Mouse (Mus musculus) bone marrow macrophage, adult 2 months (primary cell): ENCODE data around the gene Sdhc. TPM values are rescaled to one million over a fixed set of nuclear protein-coding genes. Genes with fewer than 3 reads are reported as not detected.

Experiments
- H3K27ac ChIP-seq: 2 replicates; pipeline ENCODE4 v1.5.1; 2012; ENCODE audit warnings: low read depth, low read length; ENCODE audit not compliant: insufficient read depth
- H3K4me1 ChIP-seq: 2 replicates; pipeline ENCODE4 v1.6.1; 2012; ENCODE audit warnings: low read length; ENCODE audit not compliant: control insufficient read depth, insufficient read depth
- H3K4me3 ChIP-seq: 2 replicates; pipeline ENCODE4 v1.5.1; 2012; ENCODE audit warnings: mild to moderate bottlenecking, low read length, moderate library complexity; ENCODE audit not compliant: insufficient read depth
- CTCF ChIP-seq: IDR thresholded peaks from 2 replicates; pipeline ENCODE4 v1.5.1; 2012; ENCODE audit warnings: low read depth, mild to moderate bottlenecking, low read length, moderate library complexity
- POLR2A ChIP-seq: IDR thresholded peaks from 2 replicates; pipeline ENCODE4 v1.6.1; 2012; ENCODE audit warnings: mild to moderate bottlenecking, low read depth, low read length, borderline replicate concordance
- polyA plus RNA-seq: library from polyadenylated mRNA; stranded (reverse); fragments of >200 nt; gene quantifications from 2 replicates; pipeline ENCODE4 v1.2.4, GENCODE M21; 2012; ENCODE audit not compliant: missing spikeins, insufficient read depth, insufficient read length

The Sdhc gene
- polyA plus RNA-seq, 1 experiment: 205 TPM

DNA sequence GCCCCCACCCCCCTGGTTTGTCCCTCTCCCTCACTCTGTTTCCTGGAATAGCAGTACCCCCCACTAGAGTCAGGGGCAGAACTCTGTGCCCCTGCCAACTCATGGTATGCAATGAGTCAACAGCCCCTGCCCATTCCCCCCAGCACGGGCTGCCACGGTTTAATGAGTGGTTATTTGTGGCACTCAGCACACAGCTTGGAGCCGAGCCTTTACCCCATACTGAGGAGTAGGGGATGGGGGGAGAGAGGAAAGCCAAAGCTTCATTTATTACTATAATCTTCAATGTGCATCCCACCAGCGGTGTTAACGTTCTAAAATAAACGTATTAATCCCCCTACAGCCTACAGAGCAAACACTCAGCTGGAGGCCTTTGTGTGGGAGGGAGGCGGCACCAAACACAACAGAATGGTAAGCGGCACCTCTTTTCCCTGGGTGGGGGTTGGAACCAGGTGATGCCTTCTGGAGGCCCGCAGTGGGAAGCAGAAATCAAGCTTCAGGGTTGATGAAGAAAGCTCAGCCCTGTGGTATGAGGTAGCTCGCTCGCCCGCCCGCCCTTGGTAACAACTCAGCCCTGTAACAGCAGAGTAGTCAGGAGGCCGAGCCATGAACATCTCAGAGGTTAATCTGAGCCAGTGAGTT lies 39.2 kb upstream of the Sdhc start:
- Histone ChIP-seq H3K4me1 (peaks cover 54% of the 10 kb centered on the region), H3K27ac (no peak overlapping the region)
- no peak for TF ChIP-seq CTCF
- no peak for TF ChIP-seq POLR2A

DNA sequence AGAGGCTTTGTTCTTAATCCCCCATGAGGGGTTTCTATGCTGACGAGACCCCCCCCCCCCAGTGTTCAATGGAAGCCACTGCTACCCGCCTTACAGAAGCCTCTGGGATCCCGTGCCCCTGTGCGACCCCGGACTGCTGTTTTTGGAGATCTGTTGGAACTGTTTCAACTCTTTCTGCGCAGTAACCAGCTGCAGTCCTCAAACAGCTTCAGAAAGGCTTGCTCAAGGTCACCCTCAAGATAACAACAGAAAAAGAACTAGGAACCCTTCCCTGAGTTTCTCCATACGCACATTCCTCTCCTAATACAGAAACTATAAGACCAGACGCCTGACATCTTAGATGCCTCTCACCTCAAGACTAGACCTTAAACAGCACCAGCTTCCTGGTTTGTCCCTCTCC lies 38.6 kb upstream of the Sdhc start:
- peaks cover 52% of the 10 kb centered on the region for H3K4me1 ChIP-seq
- no peak overlapping the region for H3K27ac ChIP-seq
- no peak overlapping the region for H3K4me3 ChIP-seq
- TF ChIP-seq CTCF (no peak), POLR2A (no peak)

More for the DNA sequence above, 39.2 kb upstream of the Sdhc start:
- H3K4me3 ChIP-seq: no peak overlapping the region

DNA sequence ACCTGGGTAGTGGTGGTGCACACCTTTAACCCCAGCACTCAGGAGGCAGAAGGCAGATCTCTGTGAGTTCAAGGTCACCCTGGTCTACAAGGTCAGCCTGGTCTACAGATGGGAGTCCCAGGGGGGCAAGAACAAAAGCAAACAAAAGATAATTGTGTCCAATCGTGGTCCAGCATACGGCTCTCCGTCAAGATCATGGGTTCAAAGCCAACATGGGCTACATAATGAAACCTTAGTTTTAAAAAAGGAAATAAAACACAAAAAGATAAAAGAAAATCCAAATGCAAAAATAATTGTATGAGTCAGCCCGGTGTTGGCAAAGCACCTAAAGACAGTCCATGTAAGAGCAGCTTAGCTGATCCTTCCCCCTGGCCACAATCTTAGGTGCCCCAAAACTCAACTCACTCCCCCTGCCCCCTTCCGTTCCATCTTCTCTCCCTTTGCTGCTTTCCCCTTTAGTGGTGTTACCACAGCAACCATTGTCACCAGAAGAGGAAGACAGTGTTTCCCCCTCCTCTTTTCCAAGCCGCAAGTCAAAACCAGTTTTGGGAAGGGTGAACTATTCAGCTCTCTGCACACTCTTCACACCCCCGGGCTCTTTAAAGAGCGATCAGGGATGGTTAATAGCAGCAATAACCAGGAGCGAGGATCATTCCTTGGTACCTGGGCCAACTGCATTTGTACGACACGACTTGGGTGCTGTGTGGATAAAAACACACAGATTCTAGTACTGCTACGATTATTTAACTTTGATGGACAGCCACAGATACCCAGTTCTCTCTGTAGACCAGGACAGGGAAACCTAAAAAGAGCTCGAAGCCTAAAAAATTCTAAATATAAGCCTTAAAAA lies 37.7 kb upstream of the Sdhc start:
- TF ChIP-seq CTCF (no peak), POLR2A (no peak)
- H3K4me3 ChIP-seq: no peak overlapping the region
- no peak overlapping the region; the same call in 1 of the 2 replicates for H3K27ac ChIP-seq

DNA sequence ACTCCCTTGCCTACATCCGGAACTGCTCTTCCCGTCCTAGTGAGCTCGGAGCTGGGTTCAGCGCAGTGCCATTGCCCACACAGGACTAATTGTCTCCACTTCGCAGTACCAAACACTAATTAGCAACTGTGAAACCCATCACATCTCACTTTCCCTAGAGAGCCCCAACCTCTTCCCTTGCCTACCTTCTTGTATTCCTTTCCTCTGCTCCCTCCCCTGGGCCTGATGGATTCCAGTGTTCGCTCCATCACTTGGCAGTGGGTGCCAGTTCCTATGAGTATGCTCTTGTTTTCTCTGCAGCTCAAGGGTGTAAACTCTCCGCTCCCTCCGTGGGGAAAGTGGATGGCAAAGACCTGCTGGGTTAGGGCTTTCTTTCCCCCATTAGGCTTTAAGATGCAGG lies 35.3 kb upstream of the Sdhc start:
- Histone ChIP-seq H3K4me1 (peaks cover 57% of the 10 kb centered on the region), H3K27ac (peak overlapping the region; percentile 100), H3K4me3 (no peak overlapping the region)
- no peak for TF ChIP-seq CTCF
- TF ChIP-seq POLR2A: no peak

More for the DNA sequence above, 37.7 kb upstream of the Sdhc start:
- H3K4me1 ChIP-seq: peaks cover 47% of the 10 kb centered on the region

DNA sequence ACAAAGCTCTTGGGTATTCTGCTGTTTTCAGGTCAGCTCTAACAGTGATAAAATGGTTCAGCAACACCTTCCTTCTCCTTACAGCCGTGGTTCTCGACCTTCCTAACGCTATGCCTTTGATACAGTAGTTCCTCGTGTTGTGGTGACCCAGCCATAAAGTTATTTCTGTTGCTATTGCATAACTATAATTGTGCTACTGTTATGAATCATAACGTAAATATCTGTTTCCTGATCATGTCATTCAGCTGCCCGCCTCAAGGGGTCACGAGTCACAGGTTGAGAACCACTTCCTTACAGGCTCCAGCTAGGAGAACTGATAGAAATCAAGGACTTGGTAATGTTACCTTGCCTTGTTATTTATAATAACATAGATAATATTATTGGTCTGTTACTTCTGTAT lies 33.9 kb upstream of the Sdhc start:
- H3K4me1 ChIP-seq: peaks cover 68% of the 10 kb centered on the region
- H3K27ac ChIP-seq: peak overlapping the region; percentile 100
- TF ChIP-seq POLR2A (no peak), CTCF (no peak)
- peak overlapping the region; percentile 46 for H3K4me3 ChIP-seq

DNA sequence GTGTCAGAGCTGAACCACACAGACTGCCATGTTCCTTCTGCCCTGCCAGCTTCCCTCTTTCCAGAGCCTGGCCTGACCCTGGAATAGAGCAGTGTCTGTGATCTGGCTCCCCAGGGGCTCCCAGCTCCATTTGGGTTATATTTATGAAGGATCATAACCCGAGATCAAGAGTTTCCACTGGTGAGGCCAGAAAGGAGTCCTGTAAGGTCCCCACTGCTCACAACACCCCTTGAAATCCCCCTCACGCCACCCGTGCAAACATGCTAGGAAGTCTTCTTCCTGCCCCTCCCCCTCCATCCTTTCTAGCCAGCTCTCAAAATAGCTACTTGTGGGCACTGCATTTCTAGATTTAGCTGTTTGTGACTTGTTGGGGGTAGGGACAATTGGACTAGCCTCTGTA lies 33.2 kb upstream of the Sdhc start:
- Histone ChIP-seq H3K27ac (peak overlapping the region; percentile 100), H3K4me3 (peak overlapping the region; percentile 46; the same call in 1 of the 2 replicates), H3K4me1 (peaks cover 63% of the 10 kb centered on the region)
- TF ChIP-seq CTCF: no peak
- TF ChIP-seq POLR2A: no peak

DNA sequence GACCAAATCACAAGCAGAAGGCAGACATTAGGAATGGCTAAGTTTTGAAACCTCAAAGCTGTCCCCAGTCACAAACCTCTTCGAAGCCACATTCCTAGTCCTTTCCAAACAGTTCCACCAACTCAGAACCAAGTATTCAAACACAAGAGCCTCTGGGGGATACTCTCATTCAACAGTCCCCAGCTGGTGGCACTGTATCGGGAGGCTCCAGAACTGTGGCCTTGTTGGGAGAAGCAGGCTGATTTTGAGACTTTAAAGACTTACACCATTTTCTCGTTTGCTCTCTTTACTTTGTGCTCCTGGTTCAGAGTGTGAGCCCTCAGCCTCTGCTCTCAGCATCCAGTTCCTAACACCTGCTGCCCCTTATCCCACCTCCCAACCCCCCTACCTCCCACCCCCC lies 32.6 kb upstream of the Sdhc start:
- H3K4me3 ChIP-seq: no peak overlapping the region
- peak overlapping the region; percentile 100 for H3K27ac ChIP-seq
- peaks cover 57% of the 10 kb centered on the region for H3K4me1 ChIP-seq
- TF ChIP-seq POLR2A: no peak
- TF ChIP-seq CTCF: no peak

DNA sequence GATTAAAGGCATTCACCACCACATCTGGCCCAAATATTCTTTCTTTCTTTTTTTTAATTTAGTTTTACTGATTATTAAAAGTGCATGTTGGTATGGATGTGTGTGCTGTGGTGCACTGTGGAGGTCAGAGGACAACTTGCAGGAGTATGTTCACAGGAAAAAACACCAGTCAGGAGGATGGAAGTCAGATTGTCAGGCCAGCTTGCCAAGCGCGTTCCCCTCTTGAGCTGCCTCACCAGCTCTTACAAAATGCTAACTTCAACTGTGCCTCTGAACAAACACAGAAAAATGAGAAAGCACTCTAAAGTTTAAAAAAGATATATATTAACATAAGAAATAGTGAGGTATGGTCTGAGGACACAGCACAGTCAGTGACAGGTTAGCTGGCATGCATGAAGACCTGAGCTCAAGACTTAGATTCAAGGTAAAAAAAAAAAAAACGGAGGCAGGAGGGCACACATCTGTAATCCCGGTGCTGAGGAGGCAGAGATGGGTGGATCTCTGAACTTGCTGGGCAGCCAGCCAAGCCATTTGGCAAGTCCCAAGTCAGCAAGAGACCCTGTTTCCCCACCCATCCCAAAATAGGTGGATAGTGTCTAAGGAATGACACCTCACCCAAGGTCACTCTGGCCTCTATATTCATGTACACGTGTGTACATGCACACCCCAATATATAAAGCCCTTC lies 29.2 kb upstream of the Sdhc start:
- no peak overlapping the region for H3K27ac ChIP-seq
- H3K4me3 ChIP-seq: no peak overlapping the region
- TF ChIP-seq CTCF: no peak
- no peak for TF ChIP-seq POLR2A
- H3K4me1 ChIP-seq: peaks cover 38% of the 10 kb centered on the region

DNA sequence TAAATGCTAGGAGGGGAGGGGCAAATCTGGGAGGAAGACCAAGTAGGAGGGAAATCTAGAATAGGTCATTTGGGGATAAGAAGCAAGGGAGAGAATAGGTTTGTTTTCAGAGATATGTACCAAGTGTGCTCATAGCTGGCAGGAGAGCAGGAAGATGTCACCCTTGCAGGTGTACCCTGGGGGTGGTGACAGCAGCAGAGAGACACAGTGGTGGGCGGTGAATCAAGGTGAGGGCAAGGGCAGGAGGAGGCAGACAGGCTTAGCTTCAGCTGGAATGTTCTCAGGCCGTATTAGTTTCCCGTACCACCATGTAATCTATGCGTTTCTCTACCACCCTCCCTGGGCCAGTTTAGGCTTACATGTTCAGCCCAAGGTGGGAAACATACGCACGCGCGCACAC lies 22.4 kb upstream of the Sdhc start:
- peaks cover 57% of the 10 kb centered on the region for H3K4me1 ChIP-seq
- TF ChIP-seq CTCF (no peak), POLR2A (no peak)
- H3K27ac ChIP-seq: no peak overlapping the region
- H3K4me3 ChIP-seq: no peak overlapping the region
